Mouse (Mus musculus) midbrain, embryonic 11.5 days (tissue): ENCODE results near the gene Cox8a. TPM values are rescaled to one million over a fixed set of nuclear protein-coding genes. Genes with fewer than 3 reads are reported as not detected.

ENCODE experiments used
- ATAC-seq: fragments of 200-750 bp; cut with Nextera tagmentation; 2 replicates; pipeline ENCODE4 v1.8.0; 2017; ENCODE audit warnings: moderate TSS enrichment, moderate library complexity; ENCODE audit not compliant: low FRiP score
- DNase-seq: peaks from one replicate; pipeline ENCODE4 v3.0.0; 2015; ENCODE audit warnings: low spot score; ENCODE audit errors: missing footprints
- H3K27ac ChIP-seq: fragments of 300-500 bp; sonication (generic); 2 replicates; pipeline ENCODE4 v1.5.1; 2014; ENCODE audit warnings: low read depth, low read length
- H3K27me3 ChIP-seq: fragments of 300-500 bp; sonication (generic); 2 replicates; pipeline ENCODE4 v1.6.1; 2014; ENCODE audit warnings: mild to moderate bottlenecking, low read length, moderate library complexity, mixed read lengths; ENCODE audit not compliant: control insufficient read depth, insufficient read depth
- H3K36me3 ChIP-seq: fragments of 300-500 bp; sonication (generic); 2 replicates; pipeline ENCODE4 v1.6.1; 2014; ENCODE audit warnings: mild to moderate bottlenecking, low read length, moderate library complexity, mixed read lengths; ENCODE audit not compliant: control insufficient read depth, insufficient read depth
- H3K4me1 ChIP-seq: fragments of 300-500 bp; sonication (generic); 2 replicates; pipeline ENCODE4 v1.6.1; 2014; ENCODE audit warnings: low read length; ENCODE audit not compliant: control insufficient read depth, insufficient read depth
- H3K4me2 ChIP-seq: fragments of 300-500 bp; sonication (generic); 2 replicates; pipeline ENCODE4 v1.6.1; 2014; ENCODE audit warnings: mild to moderate bottlenecking, moderate library complexity
- H3K4me3 ChIP-seq: fragments of 300-500 bp; sonication (generic); 2 replicates; pipeline ENCODE4 v1.5.1; 2014; ENCODE audit warnings: low read depth, low read length
- H3K9ac ChIP-seq: fragments of 300-500 bp; sonication (generic); 2 replicates; pipeline ENCODE4 v1.6.1; 2014; ENCODE audit warnings: low read length
- H3K9me3 ChIP-seq: fragments of 300-500 bp; sonication (generic); 2 replicates; pipeline ENCODE4 v1.6.1; 2016; ENCODE audit warnings: low read length; ENCODE audit not compliant: control insufficient read depth
- WGBS: fragments of 180-500 bp; shearing (Covaris S2); extraction: QIAGEN DNeasy Blood & Tissue Kit; methylation state at CpG from one replicate; pipeline ENCODE4 v1.1.7; 2014; 5-methylcytosine and 5-hydroxymethylcytosine counted together
- polyA plus RNA-seq: library from polyadenylated mRNA; unstranded; fragments of >200 nt; fragmentation: Nextera tagmentation; extraction: Ambion mirVana; gene quantifications from 2 replicates; pipeline ENCODE4 v1.2.1, GENCODE M21; 2014

Gene Cox8a
- polyA plus RNA-seq, 1 experiment from 2014 or later = 757 TPM

- Histone ChIP-seq H3K4me2 (no peak overlapping the region; the same call in 1 of the 2 replicates), H3K9me3 (no peaks in the 10 kb centered on the region), H3K4me3 (no peak overlapping the region), H3K9ac (peak overlapping the region; percentile 27; the same call in 1 of the 2 replicates), H3K27ac (no peak overlapping the region), H3K27me3 (peaks cover 15% of the 10 kb centered on the region), H3K36me3 (no peaks in the 10 kb centered on the region), H3K4me1 (peaks cover 29% of the 10 kb centered on the region)
- no peak for DNase-seq
- no peak for ATAC-seq
- WGBS = 8% methylated on average over 8 of the region's 8 CpGs
Measured at GRCm38 (mm10) chr19:7171447-7171846, 46.0 kb downstream of the Cox8a start.

GRCm38 (mm10) chr19:7170916-7171315 lies 46.5 kb downstream of the Cox8a start:
- Histone ChIP-seq H3K4me3 (no peak overlapping the region), H3K4me1 (peaks cover 30% of the 10 kb centered on the region), H3K27me3 (peaks cover 21% of the 10 kb centered on the region), H3K4me2 (no peak overlapping the region), H3K9me3 (no peaks in the 10 kb centered on the region), H3K9ac (peak overlapping the region; percentile 27; the same call in 1 of the 2 replicates), H3K36me3 (no peaks in the 10 kb centered on the region), H3K27ac (no peak overlapping the region)
- 77% methylated on average over 6 of the region's 6 CpGs for WGBS
- no peak for ATAC-seq
- no peak for DNase-seq

DNA sequence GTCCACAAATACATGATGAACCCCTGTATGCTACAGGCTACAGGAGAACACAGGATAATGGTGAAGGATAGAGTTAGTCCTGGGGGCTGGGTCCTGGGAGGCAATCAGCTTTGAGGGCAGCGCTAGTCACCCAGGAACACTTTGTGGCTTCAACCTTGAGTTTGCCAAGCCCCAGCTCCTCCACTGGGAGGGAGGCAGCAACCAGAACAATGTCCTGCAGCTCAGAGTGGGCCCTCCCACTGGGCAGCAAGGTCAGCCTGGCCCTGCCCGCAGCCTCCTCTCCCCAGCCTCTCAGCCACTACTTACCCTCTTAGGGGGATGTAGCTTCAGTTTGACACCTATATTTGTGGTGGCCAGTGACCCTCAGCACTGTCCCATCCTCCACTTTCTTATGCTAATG lies 49.0 kb downstream of the Cox8a start:
- Histone ChIP-seq H3K36me3 (no peaks in the 10 kb centered on the region), H3K27me3 (peaks cover 27% of the 10 kb centered on the region), H3K9ac (no peak overlapping the region), H3K4me1 (peaks cover 41% of the 10 kb centered on the region), H3K4me2 (no peak overlapping the region), H3K9me3 (no peaks in the 10 kb centered on the region), H3K4me3 (no peak overlapping the region), H3K27ac (no peak overlapping the region)
- DNase-seq (no peak), ATAC-seq (no peak)
- WGBS = 38% methylated on average over 2 of the region's 2 CpGs

DNA sequence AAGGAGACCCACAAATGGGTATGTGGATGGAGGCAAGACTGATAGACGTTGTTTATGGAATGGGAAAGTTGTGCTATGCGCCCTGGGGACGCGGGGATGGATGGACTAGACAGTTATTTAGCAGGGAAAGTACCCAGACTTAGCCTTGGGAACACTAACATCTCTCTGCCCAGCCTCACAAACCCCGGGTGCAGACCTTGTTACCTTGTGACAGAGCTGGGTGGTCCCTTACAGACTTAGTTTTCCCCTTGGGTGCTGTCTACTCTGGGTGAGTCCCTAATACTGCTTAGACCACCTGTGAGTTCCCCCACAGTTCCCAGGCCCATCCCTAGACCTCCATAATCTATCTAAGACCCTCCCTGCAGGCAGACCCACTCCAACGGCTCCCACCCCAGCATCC lies 50.6 kb downstream of the Cox8a start:
- Histone ChIP-seq H3K9ac (no peak overlapping the region), H3K36me3 (no peaks in the 10 kb centered on the region), H3K9me3 (no peaks in the 10 kb centered on the region), H3K4me1 (peaks cover 28% of the 10 kb centered on the region), H3K4me2 (no peak overlapping the region), H3K27me3 (peaks cover 30% of the 10 kb centered on the region), H3K4me3 (no peak overlapping the region), H3K27ac (no peak overlapping the region)
- 11% methylated on average over 6 of the region's 6 CpGs for WGBS
- no peak for ATAC-seq
- DNase-seq = peak; percentile 91

DNA sequence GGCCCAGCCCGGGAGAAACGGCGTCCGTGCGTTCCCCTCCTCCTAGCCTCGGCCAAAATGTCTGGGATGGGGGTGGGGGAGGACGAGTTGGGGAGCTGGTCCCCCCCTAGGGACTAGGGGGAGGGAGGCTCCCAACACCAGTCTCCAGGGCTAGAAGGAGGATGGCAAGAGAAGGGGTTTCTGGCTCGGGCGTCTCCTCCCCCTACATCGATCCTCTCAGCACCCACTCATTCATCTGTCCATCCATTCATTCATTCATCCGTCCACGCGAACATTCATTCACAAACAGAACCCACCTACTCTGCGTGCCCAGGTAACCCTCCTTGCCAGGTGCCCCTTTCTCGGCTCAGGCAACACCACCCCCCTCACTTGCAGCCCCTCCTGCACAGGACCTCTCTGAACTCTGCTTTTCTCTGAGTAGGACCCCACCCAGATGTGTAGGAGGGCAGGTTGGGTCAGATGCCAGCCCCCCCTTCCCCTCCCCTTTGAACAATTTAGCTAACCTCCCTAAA lies 51.2 kb downstream of the Cox8a start:
- Histone ChIP-seq H3K4me1 (peaks cover 23% of the 10 kb centered on the region), H3K9me3 (no peaks in the 10 kb centered on the region), H3K36me3 (no peaks in the 10 kb centered on the region), H3K4me2 (peak overlapping the region; percentile 99), H3K4me3 (peak overlapping the region; percentile 73), H3K27me3 (peaks cover 30% of the 10 kb centered on the region), H3K9ac (peak overlapping the region; percentile 83), H3K27ac (no peak overlapping the region)
- ATAC-seq (peak; percentile 6), DNase-seq (peak; percentile 91)
- WGBS = 4% methylated on average over 15 of the region's 15 CpGs

GRCm38 (mm10) chr19:7165509-7166199 lies 51.8 kb downstream of the Cox8a start:
- WGBS = 1% methylated on average over 62 of the region's 105 CpGs
- peak overlapping the region; percentile 73 for H3K4me3 ChIP-seq
- ATAC-seq (peak; percentile 50), DNase-seq (no peak)
- H3K9ac ChIP-seq = peak overlapping the region; percentile 83
- no peak overlapping the region for H3K27ac ChIP-seq
- peak overlapping the region; percentile 99 for H3K4me2 ChIP-seq
- H3K4me1 ChIP-seq = peaks cover 22% of the 10 kb centered on the region
- peaks cover 31% of the 10 kb centered on the region for H3K27me3 ChIP-seq
- H3K9me3 ChIP-seq = no peaks in the 10 kb centered on the region
- no peaks in the 10 kb centered on the region for H3K36me3 ChIP-seq

Other genes with a start within 250 kb of the Cox8a start
- gene Ppp1r14b, start 242.6 kb downstream of the Cox8a start, polyA plus RNA-seq = 245 and 285 TPM in 2 replicates
- 13.0 and 14.2 TPM in 2 replicates for gene Plcb3, start 241.1 kb downstream of the Cox8a start, polyA plus RNA-seq
- 67.7 and 81.3 TPM in 2 replicates for gene Fkbp2, start 237.1 kb downstream of the Cox8a start, polyA plus RNA-seq
- gene Vegfb, start 230.0 kb downstream of the Cox8a start, polyA plus RNA-seq = 21.9 and 25.4 TPM in 2 replicates
- gene Dnajc4, start 225.0 kb downstream of the Cox8a start, polyA plus RNA-seq = 17.9 and 21.0 TPM in 2 replicates
- gene Nudt22, start 221.5 kb downstream of the Cox8a start, polyA plus RNA-seq = 14.4 and 19.5 TPM in 2 replicates
- 10.0 and 10.2 TPM in 2 replicates for gene Trpt1, start 221.5 kb downstream of the Cox8a start, polyA plus RNA-seq
- gene Fermt3, start 198.1 kb downstream of the Cox8a start, polyA plus RNA-seq = 6.7 and 7.3 TPM in 2 replicates
- 410 and 416 TPM in 2 replicates for gene Stip1, start 177.6 kb downstream of the Cox8a start, polyA plus RNA-seq
- 2.2 and 3.0 TPM in 2 replicates for gene Macrod1, start 160.8 kb downstream of the Cox8a start, polyA plus RNA-seq
- gene Flrt1, start 111.9 kb downstream of the Cox8a start, polyA plus RNA-seq = 7.5 and 8.2 TPM in 2 replicates
- 241 and 252 TPM in 2 replicates for gene Otub1, start 11.3 kb downstream of the Cox8a start, polyA plus RNA-seq
- 94.3 and 103 TPM in 2 replicates for gene Naa40, start 23.6 kb upstream of the Cox8a start, polyA plus RNA-seq
- 33.8 and 36.9 TPM in 2 replicates for gene Rcor2, start 49.7 kb upstream of the Cox8a start, polyA plus RNA-seq
- 43.0 and 53.9 TPM in 2 replicates for gene Mark2, start 124.2 kb upstream of the Cox8a start, polyA plus RNA-seq
- gene Spindoc, start 165.4 kb upstream of the Cox8a start, polyA plus RNA-seq = 23.2 and 25.3 TPM in 2 replicates
- gene 2700081O15Rik, start 200.0 kb upstream of the Cox8a start, polyA plus RNA-seq = 12.3 and 13.2 TPM in 2 replicates